Mouse (Mus musculus) heart, embryonic 15.5 days (tissue): ENCODE results near the gene Pitpnm1. TPM values are rescaled to one million over a fixed set of nuclear protein-coding genes. Genes with fewer than 3 reads are reported as not detected.

Experiments used
- ATAC-seq: fragments of 200-750 bp; cut with Nextera tagmentation; replicated peaks from 2 replicates; pipeline ENCODE4 v1.8.0; 2017; ENCODE audit warnings: low read depth, moderate TSS enrichment; ENCODE audit not compliant: insufficient number of reproducible peaks, insufficient read depth, low FRiP score
- H3K27ac ChIP-seq: fragments of 300-500 bp; sonication (generic); 2 replicates; pipeline ENCODE4 v1.5.1; 2015; ENCODE audit warnings: mild to moderate bottlenecking, inconsistent platforms
- H3K27me3 ChIP-seq: fragments of 300-500 bp; sonication (generic); 2 replicates; pipeline ENCODE4 v1.6.1; 2015; ENCODE audit warnings: inconsistent platforms
- H3K36me3 ChIP-seq: fragments of 300-500 bp; sonication (generic); 2 replicates; pipeline ENCODE4 v1.6.1; 2015; ENCODE audit warnings: mild to moderate bottlenecking, inconsistent platforms
- H3K4me1 ChIP-seq: fragments of 300-500 bp; sonication (generic); replicated peaks from 2 replicates; pipeline ENCODE4 v1.6.1; 2015; ENCODE audit warnings: inconsistent platforms
- H3K4me2 ChIP-seq: fragments of 300-500 bp; sonication (generic); 2 replicates; pipeline ENCODE4 v1.6.1; 2015; ENCODE audit warnings: inconsistent platforms, mild to moderate bottlenecking, moderate library complexity
- H3K4me3 ChIP-seq: fragments of 300-500 bp; sonication (generic); 2 replicates; pipeline ENCODE4 v1.5.1; 2015; ENCODE audit warnings: mild to moderate bottlenecking, inconsistent platforms
- H3K9ac ChIP-seq: fragments of 300-500 bp; sonication (generic); 2 replicates; pipeline ENCODE4 v1.6.1; 2015; ENCODE audit warnings: mild to moderate bottlenecking, inconsistent platforms
- H3K9me3 ChIP-seq: fragments of 300-500 bp; sonication (generic); replicated peaks from 2 replicates; pipeline ENCODE4 v1.6.1; 2016; ENCODE audit warnings: inconsistent platforms
- WGBS: fragments of 180-500 bp; shearing (Covaris S2); methylation state at CpG from one replicate; pipeline ENCODE4 v1.1.7; 2015; ENCODE audit warnings: mixed read lengths; 5-methylcytosine and 5-hydroxymethylcytosine counted together
- polyA plus RNA-seq: library from polyadenylated mRNA; unstranded; fragments of >200 nt; fragmentation: Nextera tagmentation; extraction: Ambion mirVana; gene quantifications from 2 replicates; pipeline ENCODE4 v1.2.1, GENCODE M21; 2015

Gene Pitpnm1
- polyA plus RNA-seq, 1 experiment from 2014 or later: 17.2 TPM

DNA sequence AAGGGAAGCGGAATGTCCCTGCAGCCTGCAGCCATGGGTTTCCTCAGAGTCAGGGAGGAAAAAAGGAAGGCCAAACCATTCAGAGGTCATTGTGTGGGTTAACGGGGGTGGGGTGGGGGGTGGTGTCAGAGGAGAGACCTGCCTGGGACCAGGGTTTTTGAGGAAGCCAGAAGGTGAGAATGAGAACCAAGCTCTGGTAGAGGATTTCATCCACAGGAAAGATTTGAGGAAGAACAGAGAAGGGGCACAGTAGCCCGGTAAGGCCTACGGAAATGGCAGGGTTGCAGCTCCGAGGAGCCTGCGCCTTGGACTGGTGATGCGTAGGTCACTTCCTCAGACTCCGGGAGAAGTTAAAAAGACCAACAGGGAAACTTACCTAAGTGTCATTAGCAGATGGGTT lies 29.0 kb upstream of the Pitpnm1 start:
- H3K9ac ChIP-seq: no peak overlapping the region
- H3K36me3 ChIP-seq: no peaks in the 10 kb centered on the region
- H3K9me3 ChIP-seq: no peaks in the 10 kb centered on the region
- H3K27ac ChIP-seq: no peak overlapping the region
- 78% methylated on average over 8 of the region's 8 CpGs for WGBS
- no peaks in the 10 kb centered on the region for H3K27me3 ChIP-seq
- no peak for ATAC-seq
- H3K4me1 ChIP-seq: no peaks in the 10 kb centered on the region
- no peak overlapping the region for H3K4me3 ChIP-seq
- H3K4me2 ChIP-seq: no peak overlapping the region

DNA sequence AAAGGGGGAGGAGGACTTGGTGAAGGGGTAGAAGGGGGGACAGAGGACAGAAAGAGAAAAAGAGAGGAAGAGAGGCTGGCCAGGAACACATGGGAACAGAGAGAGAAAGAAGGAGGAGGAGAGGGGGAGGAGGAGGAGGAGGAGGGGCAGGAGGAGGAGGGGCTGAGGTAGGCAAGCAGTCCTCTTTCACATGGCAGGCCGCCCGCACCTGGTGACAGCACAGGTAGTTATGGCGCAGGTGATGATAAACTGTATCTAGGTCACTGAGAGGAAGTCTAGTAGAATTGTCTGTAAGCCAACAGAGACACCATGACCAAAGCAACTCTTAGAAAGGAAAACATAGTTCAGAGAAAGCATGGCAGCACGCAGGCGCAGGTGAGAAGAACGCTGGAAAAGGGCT lies 28.4 kb upstream of the Pitpnm1 start:
- 83% methylated on average over 6 of the region's 6 CpGs for WGBS
- Histone ChIP-seq H3K36me3 (no peaks in the 10 kb centered on the region), H3K9me3 (no peaks in the 10 kb centered on the region), H3K4me2 (no peak overlapping the region), H3K4me1 (no peaks in the 10 kb centered on the region), H3K4me3 (no peak overlapping the region), H3K9ac (no peak overlapping the region), H3K27me3 (no peaks in the 10 kb centered on the region), H3K27ac (no peak overlapping the region)
- ATAC-seq: no peak

DNA sequence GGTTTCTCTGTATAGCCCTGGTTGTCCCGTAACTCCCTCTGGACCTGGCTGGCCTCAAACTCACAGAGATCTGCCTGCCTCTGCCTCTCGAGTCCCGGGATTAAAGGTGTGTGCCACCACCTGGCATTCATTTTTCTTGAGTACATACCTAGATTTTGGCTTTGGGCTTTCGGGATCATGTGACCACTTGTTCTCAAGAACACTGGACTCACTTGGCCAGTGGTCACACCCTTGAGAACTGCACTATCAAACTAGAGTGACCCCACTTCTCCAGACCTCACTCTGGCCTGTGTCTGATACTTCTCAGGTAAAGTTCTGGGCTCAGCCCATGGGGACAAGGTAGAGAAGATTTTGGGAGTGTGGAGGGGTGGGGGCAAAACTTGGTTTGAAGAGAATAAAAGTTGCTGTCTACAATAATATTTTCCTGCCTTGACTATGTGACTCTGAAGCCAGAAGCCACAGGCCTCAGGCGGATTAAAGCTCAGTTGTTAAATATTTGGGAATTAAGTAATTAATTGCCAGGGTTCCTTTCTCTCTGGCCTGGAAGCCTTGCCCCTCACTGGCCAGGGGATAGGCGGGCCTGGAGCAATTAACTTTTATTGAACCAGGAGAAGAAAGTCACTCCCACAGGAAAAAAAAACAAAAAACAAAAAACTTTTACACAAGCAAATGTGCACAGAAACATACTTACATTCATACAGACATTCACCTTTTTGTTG lies 26.9 kb upstream of the Pitpnm1 start:
- Histone ChIP-seq H3K4me1 (no peaks in the 10 kb centered on the region), H3K9ac (no peak overlapping the region), H3K27ac (no peak overlapping the region), H3K36me3 (no peaks in the 10 kb centered on the region), H3K27me3 (no peaks in the 10 kb centered on the region), H3K4me2 (no peak overlapping the region), H3K9me3 (no peaks in the 10 kb centered on the region), H3K4me3 (no peak overlapping the region)
- no peak for ATAC-seq
- WGBS: 87% methylated on average over 6 of the region's 6 CpGs

DNA sequence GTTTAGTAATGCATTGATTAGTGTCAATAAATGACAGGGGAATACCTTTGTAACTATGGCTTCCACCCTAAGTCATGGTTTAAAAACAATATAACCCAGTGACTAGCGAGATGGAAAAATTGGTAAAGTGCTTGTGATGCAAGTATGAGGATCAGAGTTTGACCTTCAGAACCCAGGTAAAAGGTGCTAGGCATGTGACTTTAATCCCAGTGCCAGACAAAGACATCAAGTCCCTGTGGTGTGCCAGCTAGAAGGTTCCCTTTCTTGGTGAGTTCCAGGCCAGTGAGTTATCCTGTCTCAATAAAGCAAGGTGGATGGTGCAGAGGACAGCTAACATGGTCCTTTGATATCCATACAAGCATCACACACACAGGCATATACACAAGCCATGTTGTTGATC lies 24.3 kb upstream of the Pitpnm1 start:
- no peaks in the 10 kb centered on the region for H3K4me1 ChIP-seq
- H3K9me3 ChIP-seq: no peaks in the 10 kb centered on the region
- no peaks in the 10 kb centered on the region for H3K36me3 ChIP-seq
- H3K27ac ChIP-seq: no peak overlapping the region
- H3K9ac ChIP-seq: no peak overlapping the region
- 83% methylated on average over 1 of the region's 1 CpGs for WGBS
- no peak overlapping the region for H3K4me2 ChIP-seq
- H3K4me3 ChIP-seq: no peak overlapping the region
- H3K27me3 ChIP-seq: no peaks in the 10 kb centered on the region
- no peak for ATAC-seq

DNA sequence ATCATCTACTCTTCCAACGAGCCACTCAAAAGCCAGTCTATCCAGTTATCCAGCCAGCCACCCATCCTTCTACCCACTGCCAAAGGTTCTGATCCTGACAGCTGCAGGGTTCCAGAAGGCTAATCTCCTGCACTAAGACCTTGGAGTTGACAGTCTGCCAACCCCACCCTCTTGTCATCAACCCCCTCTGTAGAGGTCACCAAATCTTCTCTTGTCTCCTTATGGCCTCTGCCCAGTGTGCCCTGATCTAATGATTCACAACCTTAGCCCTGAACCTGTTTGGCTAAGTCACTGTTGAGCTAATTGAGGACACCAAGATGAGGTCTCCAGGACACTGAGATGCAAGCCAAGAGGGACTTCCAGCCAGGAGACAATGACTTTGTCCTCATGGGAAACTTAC lies 20.2 kb upstream of the Pitpnm1 start:
- no peak overlapping the region for H3K4me2 ChIP-seq
- H3K27ac ChIP-seq: no peak overlapping the region
- ATAC-seq: no peak
- H3K4me3 ChIP-seq: no peak overlapping the region
- H3K4me1 ChIP-seq: no peaks in the 10 kb centered on the region
- H3K9me3 ChIP-seq: no peaks in the 10 kb centered on the region
- 70% methylated on average over 1 of the region's 1 CpGs for WGBS
- H3K9ac ChIP-seq: no peak overlapping the region
- H3K27me3 ChIP-seq: peaks cover 14% of the 10 kb centered on the region; the same call in 1 of the 2 replicates
- H3K36me3 ChIP-seq: no peaks in the 10 kb centered on the region

DNA sequence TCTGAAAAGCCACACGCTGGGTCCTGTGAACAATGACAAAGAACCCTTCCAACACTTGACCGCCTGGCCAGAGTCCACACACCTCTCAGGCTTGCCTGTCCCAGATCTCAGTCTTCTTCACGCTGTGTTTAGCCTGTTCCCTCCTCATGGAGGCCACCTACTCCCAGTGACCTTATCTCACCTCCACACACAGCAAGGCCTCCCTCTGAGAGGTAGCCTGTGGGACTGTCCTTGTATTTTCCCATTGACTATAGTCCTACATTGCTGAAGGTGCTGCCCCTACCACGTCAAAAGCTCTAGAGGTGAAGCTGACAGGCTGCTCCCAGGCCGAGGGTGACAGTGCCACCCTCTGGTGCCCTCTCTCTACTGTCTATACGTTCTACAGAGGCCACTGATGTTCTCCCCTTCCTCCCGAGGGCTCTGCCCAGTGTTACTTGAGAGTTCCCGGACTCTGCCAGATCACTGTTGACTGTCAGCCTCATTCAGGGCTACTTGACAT lies 19.2 kb upstream of the Pitpnm1 start:
- no peak overlapping the region for H3K27ac ChIP-seq
- no peak for ATAC-seq
- no peak overlapping the region for H3K4me2 ChIP-seq
- no peak overlapping the region for H3K9ac ChIP-seq
- H3K27me3 ChIP-seq: peaks cover 18% of the 10 kb centered on the region; the same call in 1 of the 2 replicates
- no peaks in the 10 kb centered on the region for H3K4me1 ChIP-seq
- no peaks in the 10 kb centered on the region for H3K9me3 ChIP-seq
- H3K4me3 ChIP-seq: no peak overlapping the region
- WGBS: 59% methylated on average over 8 of the region's 8 CpGs
- no peaks in the 10 kb centered on the region for H3K36me3 ChIP-seq

DNA sequence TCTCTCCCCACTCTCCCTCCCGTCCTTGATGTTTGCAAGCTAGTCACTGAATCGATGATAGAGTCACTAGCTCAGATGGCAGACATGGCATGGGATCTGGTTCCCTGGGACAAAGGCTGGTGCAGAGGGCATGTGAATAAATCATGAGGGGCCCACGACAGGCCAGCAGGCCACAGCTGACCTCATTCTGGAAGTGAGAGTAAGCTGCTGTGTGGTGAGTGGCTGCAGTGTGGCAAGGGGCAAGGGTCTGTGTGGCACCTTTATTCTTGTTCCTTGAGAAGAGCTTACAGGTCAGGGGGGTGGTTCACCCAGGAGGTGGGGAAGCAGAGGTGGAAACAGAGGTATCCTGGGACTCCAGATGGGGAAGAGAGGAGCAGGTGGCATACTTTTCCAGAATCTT lies 18.4 kb upstream of the Pitpnm1 start, which contains the start of gene Cabp2:
TSS of gene Cabp2 (plus strand) at position 185 of the 400 bp plus-strand sequence.
- H3K27ac ChIP-seq: no peak within 1 kb of the TSS
- WGBS: 68% methylated on average over 3 of the region's 3 CpGs
- H3K9me3 ChIP-seq: no peaks in the 10 kb centered on the region
- H3K4me1 ChIP-seq: no peaks in the 10 kb centered on the region
- no peak within 1 kb of the TSS for H3K4me3 ChIP-seq
- no peak within 1 kb of the TSS for H3K9ac ChIP-seq
- ATAC-seq: no peak
- H3K36me3 ChIP-seq: no peaks in the 10 kb centered on the region
- H3K4me2 ChIP-seq: no peak within 1 kb of the TSS
- peaks cover 18% of the 10 kb centered on the region; the same call in 1 of the 2 replicates for H3K27me3 ChIP-seq

DNA sequence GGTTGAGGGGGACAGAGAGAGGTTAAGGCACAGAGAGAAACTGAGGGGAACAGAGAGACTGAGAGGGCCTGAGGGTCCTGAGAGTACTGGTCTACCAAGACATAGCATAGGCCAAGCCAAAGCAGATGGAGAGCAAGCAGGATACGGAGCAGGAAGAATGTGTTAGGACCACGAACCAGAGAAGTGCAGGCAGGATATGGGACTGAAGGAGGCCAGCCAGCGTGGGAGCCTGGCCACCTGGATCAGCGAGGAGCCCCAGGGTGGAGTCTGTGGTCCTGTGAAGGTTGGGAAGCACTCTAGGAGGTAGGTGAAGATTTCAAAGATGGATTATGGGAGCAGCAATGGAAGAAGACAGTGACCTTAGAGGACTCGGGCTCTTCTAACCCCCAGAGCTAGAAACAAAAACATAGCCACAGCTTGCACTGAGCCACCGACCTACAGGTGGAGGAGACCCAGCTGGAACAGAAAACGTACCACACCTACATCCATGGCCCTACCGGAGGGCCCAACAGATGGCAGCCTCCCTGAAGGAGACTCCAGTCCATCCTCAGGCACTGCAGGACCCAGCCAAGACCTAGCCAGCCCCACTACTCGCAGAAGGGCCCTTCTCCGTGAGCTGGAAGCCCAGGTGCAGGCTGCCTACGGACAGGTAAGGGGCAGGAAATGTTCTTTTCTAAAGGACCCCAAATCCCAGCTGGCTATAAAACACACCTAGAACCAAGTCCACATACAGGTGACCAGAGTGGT lies 17.4 kb upstream of the Pitpnm1 start:
- WGBS: 71% methylated on average over 11 of the region's 11 CpGs
- no peak for ATAC-seq
- no peak overlapping the region for H3K4me3 ChIP-seq
- H3K36me3 ChIP-seq: no peaks in the 10 kb centered on the region
- H3K27ac ChIP-seq: no peak overlapping the region
- H3K9ac ChIP-seq: no peak overlapping the region
- no peak overlapping the region for H3K4me2 ChIP-seq
- peaks cover 7% of the 10 kb centered on the region for H3K4me1 ChIP-seq
- H3K9me3 ChIP-seq: no peaks in the 10 kb centered on the region
- peaks cover 18% of the 10 kb centered on the region; the same call in 1 of the 2 replicates for H3K27me3 ChIP-seq

DNA sequence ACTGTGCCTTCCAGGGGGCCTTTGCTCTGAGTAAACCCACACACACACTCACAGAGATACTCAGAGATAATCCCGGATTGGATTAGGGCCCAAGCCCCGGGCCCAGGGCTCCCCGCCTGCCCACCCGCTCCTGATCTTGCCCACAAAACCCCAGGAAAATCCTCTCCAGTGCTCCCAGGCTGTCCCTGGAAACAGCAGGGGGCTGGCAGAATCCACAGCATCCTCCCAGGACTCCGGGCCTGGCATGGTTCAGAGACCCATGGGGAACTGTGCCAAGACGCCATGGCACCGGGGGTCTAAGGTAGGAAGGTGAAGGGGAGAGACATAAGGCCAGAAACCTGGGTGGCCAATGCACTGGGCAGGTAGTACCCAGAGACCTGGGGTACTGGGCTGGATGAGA lies 16.5 kb upstream of the Pitpnm1 start:
- 74% methylated on average over 7 of the region's 7 CpGs for WGBS
- peaks cover 18% of the 10 kb centered on the region; the same call in 1 of the 2 replicates for H3K27me3 ChIP-seq
- H3K4me2 ChIP-seq: no peak overlapping the region
- H3K27ac ChIP-seq: no peak overlapping the region
- H3K4me1 ChIP-seq: peaks cover 8% of the 10 kb centered on the region
- ATAC-seq: no peak
- no peaks in the 10 kb centered on the region for H3K9me3 ChIP-seq
- H3K36me3 ChIP-seq: no peaks in the 10 kb centered on the region
- no peak overlapping the region for H3K4me3 ChIP-seq
- no peak overlapping the region for H3K9ac ChIP-seq

DNA sequence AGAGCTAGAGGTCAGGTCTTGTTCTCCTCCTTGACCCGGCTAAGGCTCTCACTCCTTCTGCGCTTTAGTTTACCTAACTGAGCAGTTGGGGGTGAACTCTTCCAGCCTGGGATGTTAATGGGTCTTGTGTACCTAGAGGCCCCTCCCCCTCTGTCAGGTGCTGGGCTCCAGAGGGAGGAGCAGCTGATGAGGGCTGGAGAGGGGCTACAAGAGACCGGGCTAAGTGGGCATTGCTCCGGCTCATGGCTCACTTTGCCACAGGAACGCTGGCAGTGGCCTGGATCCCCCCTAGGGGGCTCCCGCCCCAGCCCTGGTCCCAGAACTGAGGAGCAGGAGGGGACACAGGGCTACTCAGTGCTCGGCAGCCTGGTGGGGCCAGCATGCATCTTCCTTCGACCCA lies 16.0 kb upstream of the Pitpnm1 start:
- peaks cover 8% of the 10 kb centered on the region for H3K4me1 ChIP-seq
- no peak overlapping the region for H3K4me2 ChIP-seq
- no peak overlapping the region for H3K9ac ChIP-seq
- H3K4me3 ChIP-seq: no peak overlapping the region
- ATAC-seq: no peak
- no peak overlapping the region for H3K27ac ChIP-seq
- H3K9me3 ChIP-seq: no peaks in the 10 kb centered on the region
- no peaks in the 10 kb centered on the region for H3K36me3 ChIP-seq
- H3K27me3 ChIP-seq: peaks cover 18% of the 10 kb centered on the region; the same call in 1 of the 2 replicates
- WGBS: 34% methylated on average over 8 of the region's 8 CpGs

DNA sequence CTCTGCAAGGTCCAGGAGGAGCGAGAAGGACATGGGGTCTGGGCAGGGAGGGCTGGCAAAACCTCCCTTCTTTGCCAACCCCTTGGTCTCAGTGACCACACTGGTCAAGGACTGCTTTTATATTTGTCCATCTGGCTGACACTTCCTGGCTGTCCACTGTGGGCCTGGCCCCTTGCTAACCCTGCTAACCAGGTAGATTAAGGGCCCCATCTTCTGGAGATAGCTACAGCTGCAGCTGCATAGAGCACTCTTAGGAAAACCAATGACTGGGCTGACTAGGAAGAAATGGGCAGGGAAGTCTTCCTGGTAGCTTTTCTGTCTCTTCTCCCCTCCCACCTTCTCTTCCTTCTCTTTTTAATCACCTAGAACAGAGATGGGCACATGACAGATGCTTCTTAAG lies 14.8 kb upstream of the Pitpnm1 start:
- Histone ChIP-seq H3K4me2 (no peak overlapping the region), H3K36me3 (no peaks in the 10 kb centered on the region), H3K27ac (no peak overlapping the region), H3K27me3 (peaks cover 24% of the 10 kb centered on the region), H3K9ac (no peak overlapping the region), H3K4me3 (no peak overlapping the region), H3K4me1 (peaks cover 8% of the 10 kb centered on the region), H3K9me3 (no peaks in the 10 kb centered on the region)
- no peak for ATAC-seq
- WGBS: 100% methylated on average over 1 of the region's 1 CpGs
